Mouse (Mus musculus) myocyte (in vitro differentiated cells): ENCODE measurements around the gene Nsd1. TPM values are rescaled to one million over a fixed set of nuclear protein-coding genes. Genes with fewer than 3 reads are reported as not detected.

Experiments used
- H3K27me3 ChIP-seq: one replicate; pipeline ENCODE4 v1.6.1; 2011; ENCODE audit not compliant: control insufficient read depth, insufficient read depth, insufficient read length
- H3K36me3 ChIP-seq: one replicate; pipeline ENCODE4 v1.6.1; 2011; ENCODE audit not compliant: control insufficient read depth, insufficient read depth
- H3K4me2 ChIP-seq: one replicate; pipeline ENCODE4 v1.6.1; 2011; ENCODE audit warnings: low read depth, control low read depth
- H3K4me3 ChIP-seq: one replicate; pipeline ENCODE4 v1.5.1; 2011; ENCODE audit warnings: mild to moderate bottlenecking, control low read depth, moderate library complexity
- H3K79me2 ChIP-seq: one replicate; pipeline ENCODE4 v1.6.1; 2011; ENCODE audit not compliant: control insufficient read depth, insufficient read depth
- H3ac ChIP-seq: one replicate; pipeline ENCODE4 v1.6.1; 2011; ENCODE audit not compliant: control insufficient read depth, insufficient read length
- CEBPB ChIP-seq: IDR thresholded peaks from 2 replicates; pipeline ENCODE4 v1.6.1; 2011; ENCODE audit warnings: mild to moderate bottlenecking, moderate library complexity; ENCODE audit not compliant: poor library complexity, insufficient read depth, severe bottlenecking
- E2F4 ChIP-seq: IDR thresholded peaks from one replicate; pipeline ENCODE4 v1.6.1; 2011; ENCODE audit warnings: mild to moderate bottlenecking, control low read depth, moderate library complexity; ENCODE audit not compliant: insufficient read depth
- MAX ChIP-seq: IDR thresholded peaks from one replicate; pipeline ENCODE4 v1.6.1; 2011; ENCODE audit warnings: low read depth, mild to moderate bottlenecking, control low read depth
- MYOD1 ChIP-seq, 3 experiments: IDR thresholded peaks; one replicate each; pipeline ENCODE4 v1.6.1; 2011; ENCODE audit warnings: control low read depth in 2 of 3, low read depth in 2 of 3, mild to moderate bottlenecking in 2 of 3, moderate library complexity in 1 of 3; ENCODE audit not compliant: insufficient read length in 2 of 3, control insufficient read depth in 1 of 3
- MYOG ChIP-seq, 3 experiments: IDR thresholded peaks; one replicate each; pipeline ENCODE4 v1.6.1; 2011; ENCODE audit warnings: control low read depth in 2 of 3, low read depth in 2 of 3, mild to moderate bottlenecking in 2 of 3; ENCODE audit not compliant: insufficient read length in 2 of 3, control insufficient read depth in 1 of 3, insufficient read depth in 1 of 3
- POLR2A ChIP-seq: IDR thresholded peaks from one replicate; pipeline ENCODE4 v1.6.1; 2011; ENCODE audit warnings: low read depth, mild to moderate bottlenecking, control low read depth, moderate library complexity; ENCODE audit not compliant: insufficient read length
- POLR2AphosphoS2 ChIP-seq: IDR thresholded peaks from one replicate; pipeline ENCODE4 v1.6.1; 2011; ENCODE audit warnings: low read depth, control low read depth; ENCODE audit not compliant: insufficient read length
- REST ChIP-seq: IDR thresholded peaks from one replicate; pipeline ENCODE4 v1.6.1; 2011; ENCODE audit warnings: mild to moderate bottlenecking, control low read depth, moderate library complexity; ENCODE audit not compliant: insufficient read depth, insufficient read length
- SRF ChIP-seq: IDR thresholded peaks from one replicate; pipeline ENCODE4 v1.6.1; 2011; ENCODE audit warnings: low read depth; ENCODE audit not compliant: control insufficient read depth, insufficient read length
- TCF12 ChIP-seq: IDR thresholded peaks from one replicate; pipeline ENCODE4 v1.6.1; 2011; ENCODE audit warnings: mild to moderate bottlenecking, control low read depth; ENCODE audit not compliant: poor library complexity, insufficient read depth, severe bottlenecking
- TCF3 ChIP-seq: IDR thresholded peaks from one replicate; pipeline ENCODE4 v1.6.1; 2011; ENCODE audit warnings: low read depth, control low read depth; ENCODE audit not compliant: insufficient read length
- USF1 ChIP-seq: IDR thresholded peaks from one replicate; pipeline ENCODE4 v1.6.1; 2011; ENCODE audit warnings: low read depth, mild to moderate bottlenecking, control low read depth, moderate library complexity
- polyA plus RNA-seq: library from polyadenylated mRNA; unstranded; fragments of >200 nt; fragmentation: generic; extraction: Trizol; gene quantifications from one replicate; pipeline ENCODE4 v1.2.1, GENCODE M21; 2012; ENCODE audit warnings: missing spikeins

The Nsd1 gene
- polyA plus RNA-seq, 1 experiment = 10.2 TPM

- Histone ChIP-seq H3K36me3 (peaks cover 25% of the 10 kb centered on the region), H3K4me3 (no peak overlapping the region), H3K79me2 (peaks cover 37% of the 10 kb centered on the region), H3K4me2 (no peak overlapping the region), H3K27me3 (no peaks in the 10 kb centered on the region), H3ac (no peak overlapping the region)
- TF ChIP-seq CEBPB = no peak
- TF ChIP-seq MYOD1 (IDR thresholded peaks at IDR 0.05; ENCODE audit: control insufficient read depth in 1 of 3, insufficient read length in 2 of 3, low read depth in 2 of 3) = no peak
- no peak for TF ChIP-seq E2F4
- no peak for TF ChIP-seq TCF12
- no peak for TF ChIP-seq MYOG (IDR thresholded peaks at IDR 0.05; ENCODE audit: control insufficient read depth in 1 of 3, insufficient read depth in 1 of 3, insufficient read length in 2 of 3, low read depth in 2 of 3)
- TF ChIP-seq POLR2AphosphoS2 = no peak
Observed at GRCm38 (mm10) chr13:55247293-55248030, 37.9 kb downstream of the Nsd1 start.

DNA sequence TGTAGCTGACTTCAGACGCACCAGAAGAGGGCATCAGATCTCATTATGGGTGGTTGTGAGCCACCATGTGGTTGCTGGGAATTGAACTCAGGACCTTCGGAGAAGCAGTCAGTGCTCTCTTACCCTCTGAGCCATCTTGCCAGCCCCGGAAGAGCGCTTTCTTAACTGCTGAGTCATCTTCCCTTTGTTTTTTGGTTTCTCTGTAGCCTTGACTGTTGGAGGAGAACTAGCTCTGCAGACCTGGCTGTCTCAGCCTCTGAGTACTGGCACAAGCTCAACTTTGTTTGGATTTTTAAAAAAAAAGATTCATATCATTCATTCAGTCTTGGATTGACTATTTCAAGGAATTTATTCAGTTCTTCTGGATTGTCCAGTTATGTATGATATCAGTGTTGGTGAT is 39.7 kb downstream of the Nsd1 start:
- Histone ChIP-seq H3K4me2 (no peak overlapping the region), H3K4me3 (no peak overlapping the region), H3K79me2 (peaks cover 45% of the 10 kb centered on the region), H3ac (no peak overlapping the region), H3K36me3 (peaks cover 21% of the 10 kb centered on the region), H3K27me3 (no peaks in the 10 kb centered on the region)
- TF ChIP-seq REST = no peak
- no peak for TF ChIP-seq E2F4
- no peak for TF ChIP-seq CEBPB
- TF ChIP-seq SRF = no peak
- TF ChIP-seq MAX = no peak
- TF ChIP-seq TCF12 = no peak
- no peak for TF ChIP-seq MYOG (IDR thresholded peaks at IDR 0.05; ENCODE audit: control insufficient read depth in 1 of 3, insufficient read depth in 1 of 3, insufficient read length in 2 of 3, low read depth in 2 of 3)
- no peak for TF ChIP-seq TCF3
- TF ChIP-seq MYOD1 (IDR thresholded peaks at IDR 0.05; ENCODE audit: control insufficient read depth in 1 of 3, insufficient read length in 2 of 3, low read depth in 2 of 3) = no peak
- TF ChIP-seq POLR2AphosphoS2 = no peak

GRCm38 (mm10) chr13:55252820-55253219 is 43.2 kb downstream of the Nsd1 start:
- Histone ChIP-seq H3K79me2 (peaks cover 72% of the 10 kb centered on the region), H3K27me3 (no peaks in the 10 kb centered on the region), H3K36me3 (peaks cover 10% of the 10 kb centered on the region), H3K4me2 (no peak overlapping the region), H3ac (no peak overlapping the region), H3K4me3 (no peak overlapping the region)
- TF ChIP-seq POLR2AphosphoS2 (no peak), SRF (no peak), CEBPB (no peak), TCF3 (no peak), MAX (no peak), MYOG (IDR thresholded peaks at IDR 0.05; ENCODE audit: control insufficient read depth in 1 of 3, insufficient read depth in 1 of 3, insufficient read length in 2 of 3, low read depth in 2 of 3) (no peak), POLR2A (no peak), E2F4 (no peak), TCF12 (no peak), REST (no peak), USF1 (no peak)

DNA sequence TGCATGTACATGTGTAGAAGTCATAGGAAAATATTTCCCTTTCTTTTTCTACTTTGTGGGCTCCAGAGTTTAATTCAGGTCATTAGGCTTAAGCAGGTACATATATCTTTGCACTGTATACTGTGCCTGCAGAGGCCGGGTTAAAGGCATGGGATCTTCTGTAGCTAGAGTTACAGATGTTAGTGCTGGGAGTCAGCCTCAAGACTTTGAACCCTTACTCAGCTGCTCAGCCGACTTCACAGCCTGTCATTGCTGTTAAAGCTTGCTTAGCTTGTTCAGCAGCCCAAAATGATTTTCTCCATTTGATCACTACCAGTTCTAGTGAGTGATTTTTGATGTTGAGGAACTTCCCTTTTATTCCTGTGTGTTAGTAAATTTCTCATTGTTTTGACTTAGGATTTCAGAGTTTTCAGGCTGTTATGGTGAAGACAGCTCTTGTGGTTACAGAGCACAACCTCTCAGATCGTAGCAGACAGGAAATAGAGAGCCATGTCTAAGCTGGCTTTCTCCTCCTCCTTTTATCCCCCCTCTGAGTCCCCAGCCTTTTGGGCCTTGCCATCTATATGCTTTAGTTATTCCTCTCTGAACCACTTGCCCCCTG is 45.6 kb downstream of the Nsd1 start:
- Histone ChIP-seq H3K4me2 (no peak overlapping the region), H3K36me3 (peaks cover 6% of the 10 kb centered on the region), H3K4me3 (no peak overlapping the region), H3ac (no peak overlapping the region), H3K27me3 (no peaks in the 10 kb centered on the region), H3K79me2 (peaks cover 70% of the 10 kb centered on the region)
- TF ChIP-seq POLR2A = no peak
- TF ChIP-seq TCF12 = no peak
- no peak for TF ChIP-seq TCF3
- no peak for TF ChIP-seq POLR2AphosphoS2
- TF ChIP-seq SRF = no peak
- TF ChIP-seq MAX = no peak
- TF ChIP-seq USF1 = no peak
- no peak for TF ChIP-seq MYOD1 (IDR thresholded peaks at IDR 0.05; ENCODE audit: control insufficient read depth in 1 of 3, insufficient read length in 2 of 3, low read depth in 2 of 3)
- TF ChIP-seq REST = no peak
- TF ChIP-seq CEBPB = no peak
- TF ChIP-seq MYOG (IDR thresholded peaks at IDR 0.05; ENCODE audit: control insufficient read depth in 1 of 3, insufficient read depth in 1 of 3, insufficient read length in 2 of 3, low read depth in 2 of 3) = no peak
- no peak for TF ChIP-seq E2F4

DNA sequence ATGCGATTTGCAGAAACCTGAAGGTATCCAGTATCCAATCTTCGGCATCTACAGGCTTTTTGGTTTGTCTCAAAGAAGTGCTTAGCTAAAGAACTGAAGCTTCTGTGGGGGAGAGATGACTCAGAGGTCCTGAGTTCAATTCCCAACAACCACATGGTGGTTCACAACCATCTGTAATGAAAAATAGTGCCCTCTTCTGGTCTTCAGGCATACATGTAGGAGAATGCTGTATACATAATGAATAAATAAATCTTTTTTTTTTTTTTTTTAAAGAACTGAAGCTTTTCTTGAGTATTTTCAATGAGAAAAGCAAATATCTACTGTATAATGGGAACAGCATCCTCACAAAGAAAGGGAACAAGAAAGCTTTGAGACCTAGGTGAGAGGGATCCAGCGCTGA is 49.1 kb downstream of the Nsd1 start:
- no peak overlapping the region for H3K4me3 ChIP-seq
- peaks cover 43% of the 10 kb centered on the region for H3K79me2 ChIP-seq
- no peak for TF ChIP-seq MAX
- no peak overlapping the region for H3K4me2 ChIP-seq
- H3ac ChIP-seq = no peak overlapping the region
- H3K27me3 ChIP-seq = no peaks in the 10 kb centered on the region
- H3K36me3 ChIP-seq = peaks cover 24% of the 10 kb centered on the region
